Mouse (Mus musculus): Measurements from ENCODE around the gene Stx16. TPM values are rescaled to one million over a fixed set of nuclear protein-coding genes. Genes with fewer than 3 reads are reported as not detected.

Stx16 gene
- polyA plus RNA-seq (2012; rRNA removed), result 27.6 and 29.5 TPM in 2 replicates

GRCm38 (mm10) chr2:174075673-174076432 lies at the start of gene Stx16:
Gene Stx16 (plus strand): TSS chr2:174076308.

GRCm38 (mm10) chr2:174109991-174110782 lies 34.1 kb downstream of the Stx16 start, which contains the start of gene Npepl1:
Gene Npepl1 (plus strand): TSS chr2:174110349.

Other genes starting within 250 kb of the Stx16 start
- 113 and 131 TPM in 2 replicates for gene Npepl1, start 34.0 kb downstream of the Stx16 start, polyA plus RNA-seq (2012; rRNA removed)
- 787 and 837 TPM in 2 replicates for gene Gnas, start 208.0 kb downstream of the Stx16 start, polyA plus RNA-seq (2012; rRNA removed)